Mouse (Mus musculus) lung, postnatal 0 days (tissue): ENCODE measurements around the gene Grin2a. TPM values are rescaled to one million over a fixed set of nuclear protein-coding genes. Genes with fewer than 3 reads are reported as not detected.

Source experiments
- ATAC-seq: fragments of 200-750 bp; cut with Nextera tagmentation; 2 replicates; pipeline ENCODE4 v1.8.0; 2017; ENCODE audit warnings: moderate library complexity
- DNase-seq: peaks from one replicate; pipeline ENCODE4 v3.0.0-alpha.2; 2016; ENCODE audit warnings: low spot score
- H3K27ac ChIP-seq: fragments of 300-500 bp; sonication (generic); 2 replicates; pipeline ENCODE4 v1.5.1; 2014; ENCODE audit warnings: antibody characterized with exemption, mild to moderate bottlenecking, low read length, mixed read lengths
- H3K27me3 ChIP-seq: fragments of 300-500 bp; sonication (generic); replicated peaks from 2 replicates; pipeline ENCODE4 v1.6.1; 2014; ENCODE audit warnings: low read length, mixed read lengths; ENCODE audit not compliant: insufficient read depth
- H3K36me3 ChIP-seq: fragments of 300-500 bp; sonication (generic); 2 replicates; pipeline ENCODE4 v1.6.1; 2014; ENCODE audit warnings: low read length, mixed read lengths; ENCODE audit not compliant: insufficient read depth
- H3K4me1 ChIP-seq: fragments of 300-500 bp; sonication (generic); 2 replicates; pipeline ENCODE4 v1.6.1; 2014; ENCODE audit warnings: antibody characterized with exemption, low read depth, low read length, mixed read lengths; ENCODE audit not compliant: insufficient read depth
- H3K4me2 ChIP-seq: fragments of 300-500 bp; sonication (generic); replicated peaks from 2 replicates; pipeline ENCODE4 v1.6.1; 2014; ENCODE audit warnings: low read depth, mild to moderate bottlenecking, low read length, moderate library complexity, mixed read lengths
- H3K4me3 ChIP-seq: fragments of 300-500 bp; sonication (generic); 2 replicates; pipeline ENCODE4 v1.5.1; 2014; ENCODE audit warnings: low read depth, low read length
- H3K9ac ChIP-seq: fragments of 300-500 bp; sonication (generic); replicated peaks from 2 replicates; pipeline ENCODE4 v1.6.1; 2014; ENCODE audit warnings: low read depth, mild to moderate bottlenecking
- H3K9me3 ChIP-seq: fragments of 300-500 bp; sonication (generic); 2 replicates; pipeline ENCODE4 v1.6.1; 2016; ENCODE audit warnings: low read length, mixed read lengths
- CTCF ChIP-seq: IDR thresholded peaks from 2 replicates; pipeline ENCODE4 v1.5.1; 2016; ENCODE audit warnings: antibody characterized with exemption, mild to moderate bottlenecking
- EP300 ChIP-seq: IDR thresholded peaks from 2 replicates; pipeline ENCODE4 v1.6.1; 2016; ENCODE audit warnings: antibody characterized with exemption, mild to moderate bottlenecking, control low read depth
- WGBS: fragments of 180-500 bp; shearing (Covaris S2); extraction: QIAGEN DNeasy Blood & Tissue Kit; methylation state at CpG from one replicate; pipeline ENCODE4 v1.1.7; 2014; 5-methylcytosine and 5-hydroxymethylcytosine counted together
- polyA plus RNA-seq: library from polyadenylated mRNA; unstranded; fragments of >200 nt; fragmentation: Nextera tagmentation; extraction: Ambion mirVana; gene quantifications from 2 replicates; pipeline ENCODE4 v1.2.1, GENCODE M21; 2015

Gene Grin2a
- polyA plus RNA-seq, 1 experiment from 2014 or later: 0.06 TPM

- ATAC-seq: no peak
- Histone ChIP-seq H3K4me3 (no peak overlapping the region), H3K4me1 (no peaks in the 10 kb centered on the region), H3K4me2 (no peak overlapping the region), H3K27me3 (no peaks in the 10 kb centered on the region), H3K27ac (no peak overlapping the region), H3K9ac (no peak overlapping the region), H3K36me3 (no peaks in the 10 kb centered on the region), H3K9me3 (no peaks in the 10 kb centered on the region)
- DNase-seq: no peak
- 64% methylated on average over 2 of the region's 2 CpGs for WGBS
- TF ChIP-seq CTCF (no peak), EP300 (no peak)
These were observed 323.0 kb downstream of the Grin2a start for GRCm38 (mm10) chr16:9672390-9672789.

DNA sequence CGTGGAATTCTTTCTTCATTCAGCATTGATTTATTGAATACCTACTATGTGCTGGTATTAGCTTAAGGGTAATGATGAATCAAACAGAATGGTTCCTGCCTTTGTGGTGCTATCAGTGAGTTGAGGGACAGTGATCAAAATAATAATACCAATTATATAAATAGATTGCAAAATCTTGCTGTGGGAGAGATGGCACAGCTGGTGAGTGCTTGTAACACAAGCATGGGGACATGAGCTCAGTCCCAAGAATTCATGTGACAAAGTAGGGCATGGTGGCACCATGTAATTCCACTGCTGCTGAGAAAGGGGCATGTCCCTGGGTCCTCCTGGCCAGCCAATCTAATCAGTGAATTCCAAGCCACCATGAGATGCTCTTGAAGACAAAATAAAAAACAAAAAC lies 324.1 kb downstream of the Grin2a start:
- no peak overlapping the region for H3K4me2 ChIP-seq
- no peak overlapping the region for H3K9ac ChIP-seq
- no peaks in the 10 kb centered on the region for H3K36me3 ChIP-seq
- ATAC-seq (peak; percentile 69), DNase-seq (peak; percentile 60)
- no peaks in the 10 kb centered on the region for H3K9me3 ChIP-seq
- no peak for TF ChIP-seq CTCF
- TF ChIP-seq EP300: no peak
- no peak overlapping the region for H3K27ac ChIP-seq
- no peaks in the 10 kb centered on the region for H3K4me1 ChIP-seq
- H3K4me3 ChIP-seq: no peak overlapping the region
- 49% methylated on average over 1 of the region's 1 CpGs for WGBS
- H3K27me3 ChIP-seq: no peaks in the 10 kb centered on the region

DNA sequence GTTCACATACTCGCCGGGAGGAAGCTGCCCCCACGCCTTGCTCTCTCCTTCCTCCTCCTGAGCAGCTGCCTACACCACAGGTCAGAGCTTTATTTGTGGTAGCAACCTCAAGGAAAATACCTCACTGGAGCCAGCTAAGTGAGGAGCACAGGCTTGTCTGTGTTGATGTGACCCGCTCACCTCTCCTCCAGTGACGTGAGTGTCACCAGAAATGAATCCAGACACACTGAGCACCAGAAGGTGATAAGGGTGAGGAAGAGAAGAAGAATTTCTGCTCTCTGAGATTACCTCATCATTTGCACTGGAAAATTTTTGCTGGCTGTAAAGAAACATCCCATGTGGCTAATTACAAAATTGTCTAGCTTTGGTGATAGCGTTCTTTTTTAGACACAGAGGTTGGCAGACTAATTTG lies 324.6 kb downstream of the Grin2a start:
- Histone ChIP-seq H3K36me3 (no peaks in the 10 kb centered on the region), H3K27me3 (no peaks in the 10 kb centered on the region), H3K4me1 (no peaks in the 10 kb centered on the region), H3K27ac (no peak overlapping the region), H3K4me2 (no peak overlapping the region), H3K9ac (no peak overlapping the region), H3K9me3 (no peaks in the 10 kb centered on the region), H3K4me3 (no peak overlapping the region)
- ATAC-seq: peak; percentile 70
- DNase-seq: peak; percentile 59
- 38% methylated on average over 6 of the region's 6 CpGs for WGBS
- TF ChIP-seq EP300: no peak

GRCm38 (mm10) chr16:9665896-9666295 lies 329.5 kb downstream of the Grin2a start:
- Histone ChIP-seq H3K27ac (no peak overlapping the region), H3K4me3 (no peak overlapping the region), H3K36me3 (no peaks in the 10 kb centered on the region), H3K4me2 (no peak overlapping the region), H3K9ac (no peak overlapping the region), H3K27me3 (no peaks in the 10 kb centered on the region), H3K4me1 (no peaks in the 10 kb centered on the region), H3K9me3 (no peaks in the 10 kb centered on the region)
- TF ChIP-seq CTCF (no peak), EP300 (no peak)
- WGBS: 74% methylated on average over 4 of the region's 4 CpGs
- ATAC-seq (no peak), DNase-seq (no peak)

DNA sequence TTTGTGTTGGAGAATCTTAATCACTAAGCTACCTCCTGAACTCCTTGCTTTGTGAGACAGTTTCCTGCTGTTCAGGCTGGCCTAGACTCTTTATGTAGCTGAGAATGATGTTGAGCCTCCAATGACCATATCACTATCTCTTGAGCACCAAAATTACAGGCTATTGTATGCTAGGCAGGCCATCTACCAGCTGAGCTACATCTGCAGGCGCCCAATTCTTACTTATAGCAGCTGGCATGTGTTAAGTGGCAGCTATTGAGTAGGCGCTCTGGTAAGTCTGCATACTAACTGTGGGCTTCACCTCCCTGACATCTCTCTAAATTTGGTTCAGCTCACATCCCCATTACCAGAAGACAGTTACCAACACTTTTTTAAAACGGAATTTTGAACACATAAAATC lies 331.3 kb downstream of the Grin2a start:
- ATAC-seq (peak; percentile 84), DNase-seq (peak; percentile 55)
- WGBS: 42% methylated on average over 3 of the region's 3 CpGs
- no peak overlapping the region for H3K4me2 ChIP-seq
- peak; percentile 35; the same call in 1 of the 2 replicates for TF ChIP-seq EP300
- TF ChIP-seq CTCF: no peak
- H3K9me3 ChIP-seq: no peaks in the 10 kb centered on the region
- no peaks in the 10 kb centered on the region for H3K27me3 ChIP-seq
- no peak overlapping the region for H3K4me3 ChIP-seq
- H3K27ac ChIP-seq: no peak overlapping the region; the same call in 1 of the 2 replicates
- no peaks in the 10 kb centered on the region for H3K36me3 ChIP-seq
- H3K9ac ChIP-seq: no peak overlapping the region
- H3K4me1 ChIP-seq: no peaks in the 10 kb centered on the region

DNA sequence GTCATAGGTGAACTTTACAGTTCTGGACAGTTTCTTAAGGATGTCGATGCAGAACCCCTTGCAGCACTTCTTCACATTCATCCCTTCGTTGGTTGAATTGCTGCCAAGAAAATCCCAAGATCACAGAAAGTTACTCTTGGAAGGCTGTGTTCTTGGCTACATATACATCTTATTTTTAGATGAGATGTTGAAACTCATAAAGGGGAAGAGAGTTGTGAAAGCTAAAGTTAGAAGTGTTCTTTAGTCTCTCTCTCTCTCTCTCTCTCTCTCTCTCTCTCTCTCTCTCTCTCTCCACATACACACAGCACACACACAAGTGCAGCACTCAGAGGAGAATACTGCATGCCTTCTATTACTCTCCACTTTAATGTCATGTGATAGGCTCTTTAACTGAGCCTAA lies 331.9 kb downstream of the Grin2a start:
- peak; percentile 64; the same call in 1 of the 2 replicates for TF ChIP-seq EP300
- TF ChIP-seq CTCF: no peak
- Histone ChIP-seq H3K9me3 (no peaks in the 10 kb centered on the region), H3K27ac (no peak overlapping the region), H3K4me1 (no peaks in the 10 kb centered on the region), H3K27me3 (no peaks in the 10 kb centered on the region), H3K4me2 (no peak overlapping the region), H3K9ac (no peak overlapping the region), H3K36me3 (no peaks in the 10 kb centered on the region), H3K4me3 (no peak overlapping the region)
- DNase-seq: peak; percentile 82
- 38% methylated on average over 2 of the region's 2 CpGs for WGBS
- peak; percentile 78 for ATAC-seq
